Mouse (Mus musculus) midbrain, postnatal 0 days (tissue): Measurements from ENCODE around the gene D430019H16Rik. TPM values are rescaled to one million over a fixed set of nuclear protein-coding genes. Genes with fewer than 3 reads are reported as not detected.
A peak's percentile ranks its signal among the peaks of the same experiment; 100 is the strongest.

ENCODE experiments used
- ATAC-seq: fragments of 200-750 bp; cut with Nextera tagmentation; 2 replicates; pipeline ENCODE4 v1.8.0; 2017; ENCODE audit warnings: moderate number of reproducible peaks, mild to moderate bottlenecking, moderate TSS enrichment, moderate library complexity; ENCODE audit not compliant: low FRiP score
- DNase-seq: peaks from one replicate; pipeline ENCODE4 v3.0.0-alpha.2; 2015; ENCODE audit warnings: low spot score
- H3K27ac ChIP-seq: fragments of 300-500 bp; sonication (generic); 2 replicates; pipeline ENCODE4 v1.5.1; 2014; ENCODE audit warnings: low read depth, mild to moderate bottlenecking, low read length, mixed read lengths
- H3K27me3 ChIP-seq: fragments of 300-500 bp; sonication (generic); 2 replicates; pipeline ENCODE4 v1.6.1; 2014; ENCODE audit warnings: low read length, control low read depth, mixed read lengths; ENCODE audit not compliant: insufficient read depth
- H3K36me3 ChIP-seq: fragments of 300-500 bp; sonication (generic); 2 replicates; pipeline ENCODE4 v1.6.1; 2014; ENCODE audit warnings: low read length, control low read depth, mixed read lengths; ENCODE audit not compliant: insufficient read depth
- H3K4me1 ChIP-seq: fragments of 300-500 bp; sonication (generic); 2 replicates; pipeline ENCODE4 v1.6.1; 2014; ENCODE audit warnings: mild to moderate bottlenecking, control low read depth, antibody characterized with exemption, low read length, mixed read lengths; ENCODE audit not compliant: insufficient read depth
- H3K4me2 ChIP-seq: fragments of 300-500 bp; sonication (generic); 2 replicates; pipeline ENCODE4 v1.6.1; 2014; ENCODE audit warnings: low read depth, mild to moderate bottlenecking, low read length, mixed read lengths; ENCODE audit not compliant: poor library complexity, severe bottlenecking
- H3K4me3 ChIP-seq: fragments of 300-500 bp; sonication (generic); 2 replicates; pipeline ENCODE4 v1.5.1; 2014; ENCODE audit warnings: low read depth, mild to moderate bottlenecking, low read length, moderate library complexity
- H3K9ac ChIP-seq: fragments of 300-500 bp; sonication (generic); replicated peaks from 2 replicates; pipeline ENCODE4 v1.6.1; 2014; ENCODE audit warnings: mild to moderate bottlenecking, low read length, moderate library complexity, mixed read lengths; ENCODE audit not compliant: poor library complexity, severe bottlenecking
- H3K9me3 ChIP-seq: fragments of 300-500 bp; sonication (generic); 2 replicates; pipeline ENCODE4 v1.6.1; 2016; ENCODE audit warnings: low read length, control low read depth
- CTCF ChIP-seq: IDR thresholded peaks from 2 replicates; pipeline ENCODE4 v1.5.1; 2016; ENCODE audit warnings: antibody characterized with exemption, mild to moderate bottlenecking
- WGBS: fragments of 180-500 bp; shearing (Covaris S2); extraction: QIAGEN DNeasy Blood & Tissue Kit; methylation state at CpG from one replicate; pipeline ENCODE4 v1.1.7; 2014; 5-methylcytosine and 5-hydroxymethylcytosine counted together
- polyA plus RNA-seq: library from polyadenylated mRNA; unstranded; fragments of >200 nt; fragmentation: Nextera tagmentation; extraction: Ambion mirVana; gene quantifications from 2 replicates; pipeline ENCODE4 v1.2.1, GENCODE M21; 2015
- total RNA-seq: library from RNA; depleted of rRNA; stranded (reverse); fragments of >200 nt; gene quantifications from 2 replicates; pipeline ENCODE4 v1.2.3, GENCODE M21; 2014

Gene D430019H16Rik
- total and polyA plus RNA-seq, 2 experiments from 2014 or later: 13.1 to 176 TPM

- peak; percentile 93 for TF ChIP-seq CTCF
- no peak for ATAC-seq
Observed at GRCm38 (mm10) chr12:105431872-105432271, 21.8 kb upstream of the D430019H16Rik start.

DNA sequence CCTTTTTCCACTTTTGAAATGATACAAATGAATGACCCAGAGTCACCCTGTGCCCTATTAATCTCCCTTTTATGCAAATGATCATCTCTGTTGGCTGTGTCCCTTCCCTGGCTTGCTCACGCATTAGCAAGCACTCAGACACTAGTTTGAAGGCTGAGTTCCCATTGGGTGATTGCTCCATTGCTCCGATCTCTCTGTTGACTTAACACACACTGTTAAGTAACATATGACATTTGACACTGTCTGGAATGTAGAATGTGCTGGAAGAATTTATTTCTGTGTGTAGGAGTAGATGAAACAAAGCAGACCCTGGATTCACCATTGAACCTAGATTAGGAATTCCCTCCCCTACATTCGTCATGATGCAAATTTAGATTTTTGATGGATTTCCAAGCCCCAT lies 20.8 kb upstream of the D430019H16Rik start:
- no peaks in the 10 kb centered on the region for H3K36me3 ChIP-seq
- no peak overlapping the region for H3K27ac ChIP-seq
- TF ChIP-seq CTCF: no peak
- H3K9me3 ChIP-seq: no peaks in the 10 kb centered on the region
- H3K4me1 ChIP-seq: no peaks in the 10 kb centered on the region
- no peak overlapping the region for H3K4me3 ChIP-seq
- H3K4me2 ChIP-seq: no peak overlapping the region
- WGBS: 76% methylated on average over 3 of the region's 3 CpGs
- DNase-seq: no peak
- no peaks in the 10 kb centered on the region for H3K27me3 ChIP-seq
- ATAC-seq: no peak
- H3K9ac ChIP-seq: no peak overlapping the region

More at GRCm38 (mm10) chr12:105431872-105432271, 21.8 kb upstream of the D430019H16Rik start:
- Histone ChIP-seq H3K36me3 (no peaks in the 10 kb centered on the region), H3K27ac (no peak overlapping the region), H3K9me3 (no peaks in the 10 kb centered on the region), H3K4me2 (no peak overlapping the region), H3K9ac (no peak overlapping the region), H3K4me3 (no peak overlapping the region), H3K27me3 (no peaks in the 10 kb centered on the region), H3K4me1 (no peaks in the 10 kb centered on the region)
- peak; percentile 70 for DNase-seq
- 34% methylated on average over 3 of the region's 3 CpGs for WGBS

DNA sequence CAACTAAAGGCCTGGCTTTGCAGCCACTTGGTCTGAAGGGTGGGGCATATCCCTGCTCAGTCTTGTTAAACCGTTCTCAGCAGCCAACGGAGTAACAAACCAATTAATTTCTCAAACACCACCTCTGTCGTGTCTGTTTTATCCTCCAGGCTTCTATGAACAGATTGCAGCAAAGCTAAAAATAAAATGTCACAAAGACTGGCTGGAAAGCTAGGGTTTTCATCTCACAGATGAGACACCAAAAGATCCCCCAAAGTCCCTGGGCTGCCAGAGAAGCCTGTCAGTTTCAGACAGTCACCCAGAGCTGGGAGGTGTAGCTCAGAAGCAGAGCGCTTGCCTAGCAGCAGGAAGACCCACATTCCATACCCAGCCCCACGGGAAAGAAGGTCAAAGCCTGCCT lies 15.4 kb upstream of the D430019H16Rik start:
- no peak for TF ChIP-seq CTCF
- DNase-seq: no peak
- Histone ChIP-seq H3K27ac (0 out of 2 replicates have a peak overlapping the region, but pooled peaks have one; percentile 43), H3K4me1 (no peaks in the 10 kb centered on the region), H3K4me3 (no peak overlapping the region), H3K27me3 (no peaks in the 10 kb centered on the region), H3K9me3 (no peaks in the 10 kb centered on the region), H3K9ac (no peak overlapping the region), H3K36me3 (no peaks in the 10 kb centered on the region), H3K4me2 (no peak overlapping the region)
- WGBS: 41% methylated on average over 5 of the region's 5 CpGs
- no peak for ATAC-seq

- H3K4me1 ChIP-seq: no peaks in the 10 kb centered on the region
- H3K9ac ChIP-seq: no peak overlapping the region
- H3K27ac ChIP-seq: no peak overlapping the region
- WGBS: 70% methylated on average over 6 of the region's 6 CpGs
- no peak overlapping the region for H3K4me3 ChIP-seq
- no peak overlapping the region for H3K4me2 ChIP-seq
- no peaks in the 10 kb centered on the region for H3K36me3 ChIP-seq
- DNase-seq: no peak
- no peaks in the 10 kb centered on the region for H3K9me3 ChIP-seq
- TF ChIP-seq CTCF: no peak
- no peaks in the 10 kb centered on the region for H3K27me3 ChIP-seq
- ATAC-seq: no peak
Observed at GRCm38 (mm10) chr12:105439976-105440375, 13.7 kb upstream of the D430019H16Rik start.

- Histone ChIP-seq H3K4me2 (no peak overlapping the region), H3K27ac (no peak overlapping the region), H3K4me1 (no peaks in the 10 kb centered on the region), H3K9me3 (no peaks in the 10 kb centered on the region), H3K27me3 (no peaks in the 10 kb centered on the region), H3K36me3 (no peaks in the 10 kb centered on the region), H3K4me3 (no peak overlapping the region), H3K9ac (no peak overlapping the region)
- ATAC-seq: no peak
- TF ChIP-seq CTCF: no peak
- no peak for DNase-seq
- 75% methylated on average over 5 of the region's 5 CpGs for WGBS
Observed at GRCm38 (mm10) chr12:105443569-105443968, 10.1 kb upstream of the D430019H16Rik start.

- Histone ChIP-seq H3K36me3 (no peaks in the 10 kb centered on the region), H3K27me3 (no peaks in the 10 kb centered on the region), H3K4me3 (no peak overlapping the region), H3K9me3 (no peaks in the 10 kb centered on the region), H3K9ac (no peak overlapping the region), H3K4me1 (no peaks in the 10 kb centered on the region), H3K27ac (no peak overlapping the region), H3K4me2 (no peak overlapping the region)
- ATAC-seq (no peak), DNase-seq (no peak)
- no peak for TF ChIP-seq CTCF
- WGBS: 77% methylated on average over 6 of the region's 6 CpGs
Observed at GRCm38 (mm10) chr12:105445767-105446166, 7.9 kb upstream of the D430019H16Rik start.
